Mouse (Mus musculus) lung, adult 18-20 months (tissue): ENCODE results near the gene Ascl4.
A peak's percentile ranks its signal among the peaks of the same experiment; 100 is the strongest.

Source experiments
- DNase-seq, 2 experiments: peaks; one replicate each; pipeline ENCODE4 v3.0.0; 2022; ENCODE audit warnings: mixed read lengths in 2 of 2

Ascl4 gene

DNA sequence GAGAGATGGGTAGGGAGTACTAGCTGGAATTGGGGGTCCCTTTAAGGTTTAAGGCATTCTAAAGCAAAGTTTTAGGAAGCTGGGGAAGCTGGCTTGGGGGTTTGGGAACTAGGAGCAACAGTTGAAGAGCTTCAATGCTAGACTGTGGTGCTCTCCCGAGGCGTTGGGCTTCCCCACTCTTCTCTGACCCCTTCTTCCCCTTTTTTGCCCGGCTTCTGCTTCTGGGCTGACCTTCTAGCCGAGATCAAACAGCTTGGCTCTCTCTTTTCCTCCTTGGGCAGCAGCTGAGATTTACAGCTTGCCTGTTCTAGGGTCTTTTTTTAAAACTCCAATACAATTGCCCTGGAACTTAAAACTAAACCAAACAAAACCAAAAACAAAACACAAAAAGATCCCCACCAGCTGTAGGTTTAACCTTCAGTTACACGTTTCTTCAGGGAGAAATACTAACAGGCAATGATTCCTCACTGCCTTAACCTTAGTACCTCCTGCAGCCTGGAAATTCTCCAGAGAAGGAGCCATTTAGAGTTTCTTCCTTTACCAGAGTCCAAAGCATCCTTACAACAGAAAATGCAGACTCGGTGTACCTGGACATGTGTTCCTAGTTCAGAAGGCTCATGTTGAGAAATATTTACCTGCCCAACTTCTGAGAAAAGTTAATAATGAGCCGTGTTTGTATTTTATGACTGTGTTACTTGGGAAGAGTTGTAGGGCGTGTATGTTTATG is 42.6 kb downstream of the Ascl4 start:
- no peak for DNase-seq

DNA sequence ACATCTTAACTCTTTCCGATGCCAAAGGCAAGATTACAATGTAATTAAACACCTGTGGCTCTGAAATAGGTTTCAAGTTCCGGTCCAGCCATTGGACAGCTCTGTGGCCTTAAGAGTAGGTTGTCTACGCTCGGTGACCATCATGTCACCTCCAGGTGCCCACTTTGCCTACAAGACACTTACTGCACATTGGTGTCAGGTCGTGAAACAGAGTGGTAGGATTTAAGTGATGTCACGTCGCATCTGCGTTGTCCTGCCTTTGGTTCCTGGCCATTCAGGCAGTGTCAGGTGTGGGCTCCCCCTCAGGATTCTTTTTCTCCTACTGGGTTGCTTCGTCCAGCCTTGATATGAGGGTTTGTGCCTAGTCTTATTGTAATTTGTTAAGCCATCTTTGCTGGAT is 44.3 kb downstream of the Ascl4 start:
- no peak for DNase-seq

DNA sequence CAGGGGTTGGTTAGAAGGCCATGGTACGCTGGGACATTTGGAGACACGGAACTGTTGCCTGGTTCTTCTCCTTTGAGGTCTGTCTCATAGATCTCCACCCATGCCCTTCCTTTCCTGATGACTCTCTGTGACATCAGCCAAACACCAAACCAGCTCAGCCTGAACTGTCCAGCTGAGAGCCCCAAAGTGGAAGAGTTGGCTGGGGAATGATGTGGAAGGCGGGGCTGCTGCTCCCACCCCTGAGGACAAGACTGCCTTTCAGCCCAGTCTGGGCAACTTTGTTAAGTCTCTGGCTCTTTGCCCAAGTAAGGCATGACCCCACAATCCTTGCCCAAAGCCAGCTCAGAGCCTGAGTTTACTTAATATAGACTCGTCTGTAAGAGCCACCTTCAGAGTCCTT is 45.4 kb downstream of the Ascl4 start:
- DNase-seq, result no peak

DNA sequence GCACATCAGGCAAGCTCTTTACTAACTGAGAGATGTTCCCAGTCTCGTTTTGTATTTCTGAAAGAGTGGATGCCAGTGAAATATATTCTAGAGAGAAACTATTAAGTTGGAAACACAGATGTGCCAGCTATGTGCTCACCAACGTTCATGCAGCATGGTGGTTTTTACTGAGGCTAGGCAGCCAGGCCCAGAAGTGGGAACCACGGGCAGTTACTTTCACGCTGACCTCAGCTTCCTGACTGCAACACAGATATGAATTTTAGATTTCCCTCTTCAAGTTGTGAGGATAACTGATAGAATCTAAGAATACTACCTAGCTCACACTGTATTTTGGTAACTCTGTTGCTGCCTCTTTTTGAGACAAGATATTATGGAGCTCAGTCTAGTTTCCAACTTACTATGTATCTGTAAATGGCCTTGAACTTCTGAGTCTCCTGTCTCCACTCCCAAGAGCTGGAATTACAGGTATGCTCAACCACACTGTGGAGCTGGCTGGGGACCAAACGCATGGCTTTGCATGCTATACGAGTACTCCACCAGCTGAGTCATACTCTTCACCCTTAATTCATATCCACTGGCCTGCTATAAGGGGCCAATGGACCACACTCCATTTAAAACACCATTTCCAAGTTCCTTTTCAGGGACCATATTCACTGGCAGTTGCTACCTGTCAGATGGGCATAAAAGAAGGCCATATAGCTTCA is 62.1 kb downstream of the Ascl4 start:
- peak in 1 of 2 experiments; percentile 7 for DNase-seq

DNA sequence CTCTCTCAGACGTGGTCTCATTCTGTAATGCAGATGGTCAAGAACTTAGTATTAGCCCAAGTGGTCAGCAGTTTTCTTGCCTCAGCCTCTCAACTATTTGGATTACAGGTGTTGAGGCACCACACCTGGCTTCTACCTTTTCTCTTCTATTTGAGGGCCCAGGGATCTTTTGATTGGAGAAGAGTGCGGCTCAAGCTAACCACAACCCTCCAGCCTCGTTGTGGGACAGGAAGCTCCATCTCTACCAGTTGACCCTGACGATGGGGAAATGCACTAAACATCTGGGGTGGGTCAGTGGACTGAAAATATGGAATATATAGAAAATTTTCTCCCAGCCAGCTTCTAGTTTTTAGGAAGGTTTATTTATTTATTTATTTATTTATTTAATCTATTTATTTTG is 64.9 kb downstream of the Ascl4 start:
- DNase-seq, result no peak

DNA sequence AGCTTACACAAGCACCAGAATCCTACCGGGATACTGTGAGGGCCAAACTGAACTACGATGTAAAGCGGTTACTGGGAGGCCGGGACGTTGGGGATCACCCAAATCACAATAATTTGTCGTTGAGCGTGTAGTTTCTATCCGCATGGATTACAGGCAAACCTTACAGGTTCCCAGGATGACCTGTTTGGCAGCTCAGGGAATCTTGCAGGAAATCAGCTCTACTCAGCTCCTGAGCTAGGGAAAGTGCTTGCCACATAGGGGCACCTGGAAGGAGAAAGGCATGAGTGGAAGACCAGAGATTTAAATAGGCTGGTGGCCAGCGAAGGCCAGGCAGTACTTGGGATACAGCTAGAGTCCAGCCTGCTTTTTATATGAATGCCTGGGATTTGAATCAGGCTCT is 66.4 kb downstream of the Ascl4 start:
- no peak for DNase-seq

DNA sequence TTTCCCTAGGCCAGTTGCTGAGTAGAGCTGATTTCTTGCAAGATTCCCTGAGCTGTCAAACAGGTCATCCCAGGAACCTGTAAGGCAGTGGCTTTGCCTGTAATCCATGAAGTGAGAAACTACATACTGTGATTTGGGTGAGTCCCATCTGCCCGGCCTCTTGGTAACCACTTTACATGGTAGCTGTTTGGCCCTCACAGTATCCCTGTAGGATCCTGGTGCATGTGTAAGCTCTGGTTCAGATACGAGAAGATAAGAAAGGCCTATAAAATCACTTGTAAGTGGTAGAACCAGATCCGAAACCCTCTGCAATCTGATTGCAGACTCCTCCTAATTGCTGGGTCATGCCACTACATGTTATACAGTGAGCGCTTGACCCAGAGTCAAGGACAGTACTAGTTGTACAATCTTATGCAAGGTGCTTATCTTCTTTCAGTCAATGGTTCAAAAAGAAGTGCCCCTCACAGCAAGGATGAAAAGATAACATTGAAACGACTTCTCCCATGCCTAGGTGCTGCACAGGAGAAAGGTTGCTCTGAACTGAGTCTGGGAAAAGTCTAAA is 67.1 kb downstream of the Ascl4 start:
- DNase-seq, result no peak
